Mouse (Mus musculus) erythroblast, embryonic 14.5 days (primary cell): ENCODE results near the gene Pdhx.

Experiments
- GATA1 ChIP-seq: IDR thresholded peaks from 2 replicates; pipeline ENCODE4 v1.6.1; 2012; ENCODE audit warnings: low read length, inconsistent platforms, mixed read lengths
- TAL1 ChIP-seq: IDR thresholded peaks from 3 replicates; pipeline ENCODE4 v1.6.1; 2012; ENCODE audit warnings: low read length, inconsistent platforms, mixed read lengths

- TF ChIP-seq GATA1 = peak; percentile 58; the same call in 1 of the 2 replicates
- no peak for TF ChIP-seq TAL1
Measured at GRCm38 (mm10) chr2:103073219-103073982, at the start of gene Pdhx, which contains the start of gene Apip.
